Mouse (Mus musculus): ENCODE data around the gene Sgca.

DNA sequence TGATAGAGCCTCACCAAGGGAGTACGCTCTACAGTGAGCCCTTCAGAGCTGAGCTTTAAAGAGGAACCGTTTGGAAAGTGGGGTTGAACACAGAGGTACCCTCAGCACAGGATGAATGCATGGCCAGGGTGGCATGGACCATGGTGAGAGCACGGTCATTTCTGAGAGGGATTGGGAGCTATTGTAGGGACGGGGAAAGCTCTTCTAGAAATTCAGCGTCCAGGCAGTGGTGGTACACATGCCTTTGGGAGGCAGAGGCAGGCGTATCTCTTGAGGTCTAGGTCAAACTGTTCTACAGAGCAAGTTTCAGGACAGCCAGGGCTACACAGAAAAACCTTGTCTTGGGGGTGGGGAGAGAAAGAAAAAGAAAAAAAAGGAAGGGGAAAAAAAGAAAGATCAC, 20.9 kb upstream of the Sgca start:
- no peak for TF ChIP-seq POLR2A (IDR thresholded peaks at IDR 0.05; ENCODE audit: borderline replicate concordance, extremely low read depth, low read depth, low read length)
- TF ChIP-seq CTCF (IDR thresholded peaks at IDR 0.05; ENCODE audit: insufficient read depth, low read length) = no peak

Data from lung, adult 2 months (tissue).